Mouse (Mus musculus) lung, postnatal 0 days (tissue): Measurements from ENCODE around the gene Ttc9c. TPM values are rescaled to one million over a fixed set of nuclear protein-coding genes. Genes with fewer than 3 reads are reported as not detected.

Experiments used
- ATAC-seq: fragments of 200-750 bp; cut with Nextera tagmentation; 2 replicates; pipeline ENCODE4 v1.8.0; 2017; ENCODE audit warnings: moderate library complexity
- DNase-seq: peaks from one replicate; pipeline ENCODE4 v3.0.0-alpha.2; 2016; ENCODE audit warnings: low spot score
- H3K27ac ChIP-seq: fragments of 300-500 bp; sonication (generic); 2 replicates; pipeline ENCODE4 v1.5.1; 2014; ENCODE audit warnings: antibody characterized with exemption, mild to moderate bottlenecking, low read length, mixed read lengths
- H3K27me3 ChIP-seq: fragments of 300-500 bp; sonication (generic); replicated peaks from 2 replicates; pipeline ENCODE4 v1.6.1; 2014; ENCODE audit warnings: low read length, mixed read lengths; ENCODE audit not compliant: insufficient read depth
- H3K36me3 ChIP-seq: fragments of 300-500 bp; sonication (generic); 2 replicates; pipeline ENCODE4 v1.6.1; 2014; ENCODE audit warnings: low read length, mixed read lengths; ENCODE audit not compliant: insufficient read depth
- H3K4me1 ChIP-seq: fragments of 300-500 bp; sonication (generic); 2 replicates; pipeline ENCODE4 v1.6.1; 2014; ENCODE audit warnings: antibody characterized with exemption, low read depth, low read length, mixed read lengths; ENCODE audit not compliant: insufficient read depth
- H3K4me2 ChIP-seq: fragments of 300-500 bp; sonication (generic); replicated peaks from 2 replicates; pipeline ENCODE4 v1.6.1; 2014; ENCODE audit warnings: low read depth, mild to moderate bottlenecking, low read length, moderate library complexity, mixed read lengths
- H3K4me3 ChIP-seq: fragments of 300-500 bp; sonication (generic); 2 replicates; pipeline ENCODE4 v1.5.1; 2014; ENCODE audit warnings: low read depth, low read length
- H3K9ac ChIP-seq: fragments of 300-500 bp; sonication (generic); replicated peaks from 2 replicates; pipeline ENCODE4 v1.6.1; 2014; ENCODE audit warnings: low read depth, mild to moderate bottlenecking
- H3K9me3 ChIP-seq: fragments of 300-500 bp; sonication (generic); 2 replicates; pipeline ENCODE4 v1.6.1; 2016; ENCODE audit warnings: low read length, mixed read lengths
- CTCF ChIP-seq: IDR thresholded peaks from 2 replicates; pipeline ENCODE4 v1.5.1; 2016; ENCODE audit warnings: antibody characterized with exemption, mild to moderate bottlenecking
- EP300 ChIP-seq: IDR thresholded peaks from 2 replicates; pipeline ENCODE4 v1.6.1; 2016; ENCODE audit warnings: antibody characterized with exemption, mild to moderate bottlenecking, control low read depth
- WGBS: fragments of 180-500 bp; shearing (Covaris S2); extraction: QIAGEN DNeasy Blood & Tissue Kit; methylation state at CpG from one replicate; pipeline ENCODE4 v1.1.7; 2014; 5-methylcytosine and 5-hydroxymethylcytosine counted together
- polyA plus RNA-seq: library from polyadenylated mRNA; unstranded; fragments of >200 nt; fragmentation: Nextera tagmentation; extraction: Ambion mirVana; gene quantifications from 2 replicates; pipeline ENCODE4 v1.2.1, GENCODE M21; 2015

Ttc9c gene
- polyA plus RNA-seq, 1 experiment from 2014 or later, result 21.4 TPM

GRCm38 (mm10) chr19:8820424-8820956 lies 1.4 kb upstream of the Ttc9c start:
- H3K27ac ChIP-seq, result peak overlapping the region; percentile 97

DNA sequence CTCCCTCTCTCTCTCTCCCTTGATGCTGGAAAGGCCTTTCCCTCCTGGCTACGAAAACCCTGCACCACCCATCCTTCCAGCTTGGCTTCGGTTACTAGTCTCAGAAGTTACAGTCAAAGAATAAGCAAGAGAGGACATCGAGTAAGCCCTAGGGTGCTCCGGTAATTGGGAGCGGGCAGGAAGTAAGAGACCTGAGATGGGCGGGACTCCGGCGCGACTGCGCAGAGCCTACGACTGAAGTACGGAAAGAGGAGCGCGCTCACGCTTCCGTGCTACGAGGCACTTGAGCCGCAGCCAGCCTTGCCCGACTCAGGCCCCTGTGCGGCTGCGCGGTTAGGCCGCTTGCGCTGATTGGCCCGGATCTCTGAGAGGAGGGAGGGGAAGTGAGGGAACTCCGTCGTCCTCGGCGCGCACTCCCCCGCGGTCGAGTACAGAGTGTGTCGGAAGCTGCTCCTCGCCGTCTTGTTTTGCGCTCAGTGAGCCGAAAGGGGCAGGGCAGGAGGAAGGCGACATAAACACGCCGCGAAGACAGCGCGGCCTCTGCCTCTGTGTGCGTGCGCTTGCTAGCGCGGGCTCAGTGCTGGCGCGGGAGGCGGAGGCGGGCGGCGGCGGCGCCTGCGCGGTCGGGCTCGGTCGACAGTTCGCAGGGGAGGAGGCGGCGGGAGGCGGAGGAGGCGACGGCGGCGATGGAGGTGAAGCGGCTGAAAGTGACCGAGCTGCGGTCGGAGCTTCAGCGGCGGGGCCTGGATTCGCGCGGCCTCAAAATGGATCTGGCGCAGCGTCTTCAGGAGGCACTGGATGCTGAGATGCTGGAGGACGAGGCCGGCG lies 677 bp upstream of the Ttc9c start, which contains the start of gene Hnrnpul2:
Gene Hnrnpul2, plus strand, starts transcription at position 415 of the 828 bp plus-strand sequence.
- H3K9ac ChIP-seq, result peak within 1 kb of the TSS; percentile 91
- peak within 1 kb of the TSS; percentile 73 for H3K4me2 ChIP-seq
- H3K27me3 ChIP-seq, result no peaks in the 10 kb centered on the region
- H3K36me3 ChIP-seq, result peaks cover 12% of the 10 kb centered on the region
- peak; percentile 100 for DNase-seq
- under 1% methylated on average over 66 of the region's 83 CpGs for WGBS
- 0 out of 2 replicates have a peak, but pooled peaks cover 5% of the 10 kb centered on the region for H3K4me1 ChIP-seq
- TF ChIP-seq EP300 (no peak; the same call in 1 of the 2 replicates), CTCF (peak; percentile 24; the same call in 1 of the 2 replicates)
- H3K4me3 ChIP-seq, result peak within 1 kb of the TSS; percentile 99
- no peaks in the 10 kb centered on the region for H3K9me3 ChIP-seq
- ATAC-seq, result peak; percentile 94
- peak within 1 kb of the TSS; percentile 97 for H3K27ac ChIP-seq

More at GRCm38 (mm10) chr19:8820424-8820956, 1.4 kb upstream of the Ttc9c start:
- Histone ChIP-seq H3K4me2 (peak overlapping the region; percentile 73), H3K36me3 (peaks cover 17% of the 10 kb centered on the region), H3K9ac (peak overlapping the region; percentile 91), H3K4me3 (peak overlapping the region; percentile 99), H3K4me1 (0 out of 2 replicates have a peak, but pooled peaks cover 5% of the 10 kb centered on the region), H3K27me3 (no peaks in the 10 kb centered on the region), H3K9me3 (no peaks in the 10 kb centered on the region)
- WGBS, result 2% methylated on average over 42 of the region's 48 CpGs
- TF ChIP-seq CTCF, result no peak
- TF ChIP-seq EP300, result no peak
- ATAC-seq, result peak; percentile 5
- peak; percentile 30 for DNase-seq

GRCm38 (mm10) chr19:8818301-8818798 lies 783 bp downstream of the Ttc9c start:
- Histone ChIP-seq H3K4me1 (0 out of 2 replicates have a peak, but pooled peaks cover 5% of the 10 kb centered on the region), H3K4me3 (peak overlapping the region; percentile 99), H3K27ac (peak overlapping the region; percentile 97), H3K9me3 (no peaks in the 10 kb centered on the region), H3K27me3 (no peaks in the 10 kb centered on the region), H3K9ac (peak overlapping the region; percentile 51), H3K4me2 (peak overlapping the region; percentile 73), H3K36me3 (peaks cover 14% of the 10 kb centered on the region)
- 11% methylated on average over 14 of the region's 14 CpGs for WGBS
- TF ChIP-seq EP300, result no peak
- TF ChIP-seq CTCF, result no peak
- ATAC-seq (no peak), DNase-seq (peak; percentile 46)

- Histone ChIP-seq H3K27me3 (no peaks in the 10 kb centered on the region), H3K9ac (peak overlapping the region; percentile 13; the same call in 1 of the 2 replicates), H3K4me2 (no peak overlapping the region), H3K27ac (no peak overlapping the region), H3K4me3 (no peak overlapping the region), H3K36me3 (peaks cover 9% of the 10 kb centered on the region; the same call in 1 of the 2 replicates), H3K4me1 (0 out of 2 replicates have a peak, but pooled peaks cover 1% of the 10 kb centered on the region), H3K9me3 (no peaks in the 10 kb centered on the region)
- ATAC-seq (no peak), DNase-seq (no peak)
- TF ChIP-seq CTCF (no peak), EP300 (no peak)
- 66% methylated on average over 3 of the region's 3 CpGs for WGBS
Measured at GRCm38 (mm10) chr19:8817001-8817400, 2.1 kb downstream of the Ttc9c start.

DNA sequence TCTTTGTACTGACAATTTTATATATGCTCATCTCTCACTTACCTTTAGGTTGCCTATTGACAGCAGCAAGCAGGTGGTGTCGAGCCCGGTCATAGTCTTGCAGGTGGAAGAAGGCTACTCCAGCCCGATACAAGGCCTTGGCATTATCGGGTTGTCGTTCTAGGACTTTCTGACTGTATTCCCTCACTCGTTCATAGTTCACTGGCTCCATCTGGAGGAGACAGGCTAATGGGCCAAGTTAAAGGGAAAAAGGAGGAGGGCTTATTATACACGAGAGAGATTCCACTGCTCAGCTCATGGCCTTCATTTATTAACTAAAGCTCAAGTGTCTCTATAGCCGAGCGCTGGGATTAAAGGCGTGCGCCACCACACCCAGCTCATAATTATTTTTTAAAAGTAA lies 3.3 kb downstream of the Ttc9c start:
- Histone ChIP-seq H3K9me3 (no peaks in the 10 kb centered on the region), H3K9ac (no peak overlapping the region), H3K27me3 (no peaks in the 10 kb centered on the region), H3K4me2 (no peak overlapping the region), H3K36me3 (peaks cover 9% of the 10 kb centered on the region; the same call in 1 of the 2 replicates), H3K4me1 (no peaks in the 10 kb centered on the region), H3K27ac (no peak overlapping the region), H3K4me3 (no peak overlapping the region)
- peak; percentile 53 for DNase-seq
- no peak for TF ChIP-seq EP300
- peak; percentile 50 for TF ChIP-seq CTCF
- ATAC-seq, result no peak
- WGBS, result 68% methylated on average over 11 of the region's 11 CpGs

GRCm38 (mm10) chr19:8806810-8807209 lies 12.3 kb downstream of the Ttc9c start:
- DNase-seq, result no peak
- Histone ChIP-seq H3K4me3 (no peak overlapping the region), H3K36me3 (peaks cover 6% of the 10 kb centered on the region; the same call in 1 of the 2 replicates), H3K9ac (no peak overlapping the region), H3K27ac (no peak overlapping the region), H3K4me1 (peaks cover 4% of the 10 kb centered on the region; the same call in 1 of the 2 replicates), H3K4me2 (no peak overlapping the region), H3K9me3 (no peaks in the 10 kb centered on the region), H3K27me3 (no peaks in the 10 kb centered on the region)
- TF ChIP-seq CTCF (no peak), EP300 (no peak)
- WGBS, result 93% methylated on average over 5 of the region's 5 CpGs
- ATAC-seq, result no peak
